16 mouse cellular contexts compared by ENCODE assay signal in the genomic region with DNA sequence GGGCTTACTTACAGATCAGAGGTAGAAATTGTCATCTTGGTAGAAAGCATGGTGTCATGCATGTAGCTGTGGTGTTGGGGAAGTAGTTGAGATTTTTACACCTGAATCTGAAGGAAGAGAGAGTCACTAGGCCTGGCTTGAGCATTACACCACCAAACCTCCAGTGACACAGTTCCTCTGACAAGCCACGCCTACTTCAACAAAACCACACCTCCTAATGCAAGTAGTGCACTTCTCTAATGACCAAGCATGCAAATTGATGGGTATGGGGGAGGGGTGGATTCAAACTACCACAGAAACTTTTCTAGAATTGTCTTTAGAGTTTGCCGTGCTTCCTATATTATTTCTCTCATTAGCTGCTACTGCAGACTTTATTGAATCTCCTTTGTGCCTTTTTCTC.
"Had no signal": no experiment of that assay in that cellular context is flagged by ENCODE, and none has a peak within 500 bp of the region (broad histone marks: within the 10 kb centered on the region; RNA-seq: fewer than 3 reads in every experiment).

No protein-coding gene starts in this region.

- H3K36me3 ChIP-seq: lung, embryonic 15.5 days; midbrain, embryonic 13.5 days; midbrain, embryonic 15.5 days; neural tube, embryonic 12.5 days; stomach, embryonic 15.5 days had no signal

- H3K4me3 ChIP-seq: lung, embryonic 15.5 days; midbrain, embryonic 13.5 days; midbrain, embryonic 15.5 days; neural tube, embryonic 12.5 days; stomach, embryonic 15.5 days had no signal

- ATAC-seq: lung, postnatal 0 days; midbrain, embryonic 13.5 days; midbrain, embryonic 15.5 days had no signal

- DNase-seq: lung, adult 2 months; lung, postnatal 14 days; lung, postnatal 36 days; right cerebral cortex, postnatal 14 days; thymus, adult 2 months; thymus, postnatal 25 days; thymus, postnatal 4 days had no signal

- H3K4me1 ChIP-seq: lung, embryonic 15.5 days; midbrain, embryonic 13.5 days; midbrain, embryonic 15.5 days; neural tube, embryonic 12.5 days; stomach, embryonic 15.5 days had no signal

- H3K9ac ChIP-seq: lung, embryonic 15.5 days; midbrain, embryonic 13.5 days; midbrain, embryonic 15.5 days; neural tube, embryonic 12.5 days; stomach, embryonic 15.5 days had no signal

- H3K4me2 ChIP-seq: lung, embryonic 15.5 days; midbrain, embryonic 11.5 days; midbrain, embryonic 13.5 days; midbrain, embryonic 15.5 days; neural tube, embryonic 12.5 days; stomach, embryonic 15.5 days had no signal

- H3K9me3 ChIP-seq: lung, embryonic 15.5 days; midbrain, embryonic 13.5 days; midbrain, embryonic 15.5 days; neural tube, embryonic 12.5 days; stomach, embryonic 15.5 days had no signal

- H3K27me3 ChIP-seq: lung, embryonic 15.5 days; midbrain, embryonic 13.5 days; midbrain, embryonic 15.5 days; neural tube, embryonic 12.5 days; stomach, embryonic 15.5 days had no signal

- H3K27ac ChIP-seq: lung, embryonic 15.5 days; macrophage; midbrain, embryonic 13.5 days; midbrain, embryonic 15.5 days; neural tube, embryonic 12.5 days; stomach, embryonic 15.5 days; stomach, postnatal 0 days had no signal
